Mouse (Mus musculus) liver, embryonic 14.5 days (tissue): ENCODE data around the gene Rbfox1. TPM values are rescaled to one million over a fixed set of nuclear protein-coding genes. Genes with fewer than 3 reads are reported as not detected.

Source experiments
- ATAC-seq: fragments of 200-750 bp; cut with Nextera tagmentation; 2 replicates; pipeline ENCODE4 v1.8.0; 2017; ENCODE audit warnings: moderate number of reproducible peaks, mild to moderate bottlenecking, moderate library complexity; ENCODE audit not compliant: insufficient read depth
- DNase-seq, 3 experiments: peaks; one replicate each; pipeline ENCODE4 v3.0.0-alpha.2; 2012 to 2013; ENCODE audit warnings: low read depth in 3 of 3, low spot score in 3 of 3
- H3K27ac ChIP-seq: fragments of 300-500 bp; sonication (generic); 2 replicates; pipeline ENCODE4 v1.5.1; 2014; ENCODE audit warnings: moderate library complexity, mild to moderate bottlenecking, control low read depth, inconsistent platforms
- H3K27me3 ChIP-seq: fragments of 300-500 bp; sonication (generic); 2 replicates; pipeline ENCODE4 v1.6.1; 2014; ENCODE audit warnings: mild to moderate bottlenecking, low read length, moderate library complexity; ENCODE audit not compliant: control insufficient read depth, insufficient read depth
- H3K36me3 ChIP-seq: fragments of 300-500 bp; sonication (generic); replicated peaks from 2 replicates; pipeline ENCODE4 v1.6.1; 2014; ENCODE audit warnings: low read depth; ENCODE audit not compliant: control insufficient read depth, insufficient read depth
- H3K4me1 ChIP-seq, 2 experiments: fragments of 200-500 bp in 1 of 2; fragments of 300-500 bp in 1 of 2; sonication (generic) in 1 of 2; replicated peaks; 2 replicates each; pipeline ENCODE4 v1.6.1; 2012 to 2014; ENCODE audit warnings: antibody characterized with exemption in 1 of 2, inconsistent platforms in 1 of 2, low read length in 1 of 2; ENCODE audit not compliant: control insufficient read depth in 2 of 2, insufficient read depth in 2 of 2
- H3K4me2 ChIP-seq: fragments of 300-500 bp; sonication (generic); 2 replicates; pipeline ENCODE4 v1.6.1; 2014; ENCODE audit warnings: low read depth, mild to moderate bottlenecking, control low read depth, moderate library complexity
- H3K4me3 ChIP-seq, 2 experiments: fragments of 200-500 bp in 1 of 2; fragments of 300-500 bp in 1 of 2; sonication (generic) in 1 of 2; 2 replicates each; pipeline ENCODE4 v1.5.1; 2012 to 2014; ENCODE audit warnings: low read depth in 2 of 2, low read length in 2 of 2, mild to moderate bottlenecking in 2 of 2, control low read depth in 1 of 2, inconsistent platforms in 1 of 2, moderate library complexity in 1 of 2; ENCODE audit not compliant: insufficient read depth in 1 of 2
- H3K9ac ChIP-seq: fragments of 300-500 bp; sonication (generic); replicated peaks from 2 replicates; pipeline ENCODE4 v1.6.1; 2014; ENCODE audit warnings: mild to moderate bottlenecking, control low read depth, moderate library complexity
- H3K9me3 ChIP-seq: fragments of 300-500 bp; sonication (generic); 2 replicates; pipeline ENCODE4 v1.6.1; 2016; ENCODE audit warnings: low read length, mixed read lengths; ENCODE audit not compliant: control insufficient read depth
- CTCF ChIP-seq: IDR thresholded peaks from 2 replicates; pipeline ENCODE4 v1.5.1; 2016; ENCODE audit warnings: antibody characterized with exemption, low read depth, control low read depth
- EP300 ChIP-seq: IDR thresholded peaks from 2 replicates; pipeline ENCODE4 v1.6.1; 2016; ENCODE audit warnings: antibody characterized with exemption, low read depth
- WGBS: fragments of 180-500 bp; shearing (Covaris S2); extraction: QIAGEN DNeasy Blood & Tissue Kit; methylation state at CpG from one replicate; pipeline ENCODE4 v1.1.7; 2014; ENCODE audit not compliant: insufficient replicate concordance; 5-methylcytosine and 5-hydroxymethylcytosine counted together
- polyA plus RNA-seq, 2 experiments: library from polyadenylated mRNA; depleted of rRNA in 1 of 2; stranded (reverse) in 1 of 2; unstranded in 1 of 2; fragments of >200 nt; fragmentation: Nextera tagmentation in 1 of 2; extraction: Ambion mirVana in 1 of 2; gene quantifications; 2 replicates each; pipeline versions ENCODE4 v1.2.1 to v1.2.3; 2012 to 2014

Gene Rbfox1
- polyA plus RNA-seq, 2 experiments, result 0.02 TPM; not detected in 1

DNA sequence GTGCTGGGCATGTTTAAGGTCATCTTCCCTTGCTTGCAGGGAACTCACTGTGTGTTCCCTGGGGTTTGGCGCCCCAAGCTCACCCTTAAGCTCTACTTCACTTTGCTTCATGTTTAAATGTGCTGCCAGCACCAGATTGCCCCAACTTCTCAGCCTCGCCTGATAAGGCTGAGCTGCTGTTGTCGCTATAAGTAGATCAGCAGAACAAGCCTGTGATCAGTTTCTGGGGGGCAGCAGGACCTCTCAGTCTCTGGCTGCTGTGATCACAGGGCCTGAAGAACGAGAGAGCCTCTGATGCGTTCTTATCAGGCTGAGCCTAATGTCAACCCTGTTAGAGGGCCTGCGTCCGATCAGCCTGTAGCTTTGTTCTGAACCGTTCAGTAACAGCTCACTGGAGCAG is 1255.8 kb downstream of the Rbfox1 start:
- H3K4me1 ChIP-seq, result no peaks in the 10 kb centered on the region
- DNase-seq (no peak), ATAC-seq (no peak)
- no peak overlapping the region for H3K9ac ChIP-seq
- no peaks in the 10 kb centered on the region for H3K36me3 ChIP-seq
- no peak overlapping the region for H3K27ac ChIP-seq
- H3K27me3 ChIP-seq, result no peaks in the 10 kb centered on the region
- H3K4me2 ChIP-seq, result no peak overlapping the region
- TF ChIP-seq EP300 (no peak), CTCF (no peak)
- H3K4me3 ChIP-seq, result no peak overlapping the region
- no peaks in the 10 kb centered on the region for H3K9me3 ChIP-seq
- 47% methylated on average over 8 of the region's 8 CpGs for WGBS

DNA sequence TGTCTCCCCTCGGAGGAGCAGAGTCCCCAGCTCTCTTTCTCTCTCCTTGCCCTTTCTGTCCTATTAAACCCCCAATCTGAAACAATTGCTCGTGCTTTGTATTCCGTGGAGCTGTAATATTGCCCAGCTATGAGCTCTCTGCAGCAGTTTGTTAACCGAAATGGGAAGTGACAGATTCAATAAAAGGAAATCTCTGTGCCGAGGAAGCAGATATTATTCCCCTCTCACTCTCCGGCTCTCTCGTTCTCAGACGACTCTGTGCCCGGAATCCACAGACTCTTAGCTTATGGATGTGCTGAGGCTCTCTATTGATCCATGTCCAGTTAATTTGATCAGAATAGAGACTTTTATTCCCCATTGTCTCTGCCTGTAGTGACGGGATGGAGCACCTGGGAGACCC is 1260.3 kb downstream of the Rbfox1 start:
- H3K9ac ChIP-seq, result no peak overlapping the region
- no peak for DNase-seq
- no peak for ATAC-seq
- no peak overlapping the region for H3K4me2 ChIP-seq
- no peaks in the 10 kb centered on the region for H3K27me3 ChIP-seq
- no peak overlapping the region for H3K27ac ChIP-seq
- no peaks in the 10 kb centered on the region for H3K9me3 ChIP-seq
- no peak overlapping the region for H3K4me3 ChIP-seq
- WGBS, result 60% methylated on average over 10 of the region's 10 CpGs
- no peak for TF ChIP-seq CTCF
- no peak for TF ChIP-seq EP300
- no peaks in the 10 kb centered on the region for H3K4me1 ChIP-seq
- H3K36me3 ChIP-seq, result no peaks in the 10 kb centered on the region

DNA sequence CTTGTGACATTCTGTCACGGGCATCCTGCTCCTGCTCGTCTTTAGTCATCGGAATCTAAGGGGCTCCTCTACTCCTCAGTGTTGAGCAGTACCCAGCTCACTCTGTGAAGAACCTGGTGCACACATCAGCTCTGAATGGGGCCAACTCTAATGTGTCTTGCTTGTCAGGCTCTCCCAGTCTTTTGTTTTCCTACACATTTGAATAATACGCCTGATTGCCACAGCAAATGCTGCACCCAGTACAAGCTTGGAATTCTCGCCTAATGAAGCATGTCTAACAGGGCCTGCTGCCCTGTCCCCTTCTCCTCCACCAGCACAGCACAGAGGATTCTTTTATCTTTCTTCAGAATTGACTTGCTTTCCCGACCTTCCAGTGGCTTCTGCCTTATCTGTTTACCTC is 1261.3 kb downstream of the Rbfox1 start:
- DNase-seq (no peak), ATAC-seq (no peak)
- no peak overlapping the region for H3K4me3 ChIP-seq
- no peak overlapping the region for H3K27ac ChIP-seq
- no peaks in the 10 kb centered on the region for H3K9me3 ChIP-seq
- no peak overlapping the region for H3K9ac ChIP-seq
- H3K4me1 ChIP-seq, result no peaks in the 10 kb centered on the region
- no peaks in the 10 kb centered on the region for H3K36me3 ChIP-seq
- 53% methylated on average over 6 of the region's 6 CpGs for WGBS
- H3K27me3 ChIP-seq, result no peaks in the 10 kb centered on the region
- no peak overlapping the region for H3K4me2 ChIP-seq
- TF ChIP-seq CTCF (no peak), EP300 (no peak)

DNA sequence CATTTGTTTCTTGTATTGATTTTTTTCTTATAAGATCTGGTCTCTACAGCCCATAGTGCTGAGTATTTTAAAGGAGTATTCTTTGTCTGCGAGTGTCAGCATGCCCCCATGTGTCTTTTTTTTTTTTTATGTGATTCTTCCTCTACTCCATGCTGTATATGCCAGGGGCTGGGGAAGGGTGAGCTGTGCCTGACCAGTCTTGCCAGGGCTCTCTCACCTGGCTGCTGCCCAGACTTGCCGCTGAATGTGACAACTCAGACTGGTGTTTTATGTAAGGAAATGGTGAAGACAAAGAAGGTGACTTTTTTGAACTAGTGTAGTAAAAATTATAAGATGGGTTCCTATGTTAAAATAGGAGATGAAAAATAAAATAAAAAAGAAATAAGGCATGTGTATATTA is 1262.7 kb downstream of the Rbfox1 start:
- no peaks in the 10 kb centered on the region for H3K27me3 ChIP-seq
- DNase-seq (no peak), ATAC-seq (no peak)
- H3K27ac ChIP-seq, result no peak overlapping the region
- H3K4me3 ChIP-seq, result no peak overlapping the region
- H3K9ac ChIP-seq, result no peak overlapping the region
- no peak for TF ChIP-seq EP300
- no peak for TF ChIP-seq CTCF
- no peaks in the 10 kb centered on the region for H3K4me1 ChIP-seq
- H3K36me3 ChIP-seq, result no peaks in the 10 kb centered on the region
- no peaks in the 10 kb centered on the region for H3K9me3 ChIP-seq
- WGBS, result 58% methylated on average over 2 of the region's 2 CpGs
- no peak overlapping the region for H3K4me2 ChIP-seq

DNA sequence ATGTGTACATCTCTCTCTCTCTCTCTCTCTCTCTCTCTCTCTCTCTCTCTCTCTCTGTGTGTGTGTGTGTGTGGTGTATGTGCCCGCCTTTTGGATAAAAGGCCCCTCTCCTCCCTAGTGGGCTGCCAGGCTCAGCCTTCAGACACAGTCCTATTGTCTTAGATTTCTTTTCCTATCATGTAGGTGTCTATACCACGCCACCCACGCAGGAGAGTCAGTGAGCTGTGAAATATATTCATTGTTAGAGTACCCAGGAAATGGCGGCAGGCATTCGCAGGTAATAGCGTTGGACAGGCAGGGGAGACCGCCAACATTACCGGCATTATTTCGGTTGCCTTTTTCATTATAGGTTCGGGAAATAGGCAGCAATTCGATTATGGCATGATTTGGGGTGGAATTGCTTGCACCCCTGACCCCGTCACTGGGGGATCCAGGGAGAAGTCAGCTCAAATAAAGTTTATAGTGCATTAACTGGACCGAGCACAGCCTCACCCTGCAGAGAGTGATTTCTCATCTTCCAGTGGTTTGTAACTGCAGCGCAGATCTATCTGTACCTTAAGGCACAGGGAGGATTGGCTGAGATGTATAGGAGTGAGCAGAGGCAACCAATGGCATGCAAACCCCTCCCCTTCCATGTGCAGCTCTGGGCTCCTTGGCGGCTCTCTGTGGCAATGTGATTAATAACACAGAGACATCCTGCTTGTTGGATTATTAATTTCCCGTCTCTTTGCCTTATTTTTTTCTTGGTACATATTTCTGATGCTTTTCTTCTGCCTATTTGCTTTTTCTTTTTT is 1264.1 kb downstream of the Rbfox1 start:
- Histone ChIP-seq H3K4me2 (no peak overlapping the region), H3K4me3 (no peak overlapping the region), H3K9me3 (no peaks in the 10 kb centered on the region), H3K27ac (no peak overlapping the region), H3K4me1 (no peaks in the 10 kb centered on the region), H3K36me3 (no peaks in the 10 kb centered on the region), H3K27me3 (no peaks in the 10 kb centered on the region), H3K9ac (no peak overlapping the region)
- WGBS, result 62% methylated on average over 16 of the region's 16 CpGs
- DNase-seq, result no peak
- no peak for ATAC-seq
- TF ChIP-seq CTCF (no peak), EP300 (no peak)
